Mouse (Mus musculus) hindlimb bud, embryonic 11.5 days (tissue): Measurements from ENCODE around the gene Hoxd11.

Experiments used
- DNase-seq: peaks from one replicate; pipeline ENCODE4 v3.0.0-alpha.2; 2012; ENCODE audit warnings: low read depth, low spot score; ENCODE audit errors: extremely low spot score

Gene Hoxd11

GRCm38 (mm10) chr2:74694066-74694465 lies 14.7 kb downstream of the Hoxd11 start:
- DNase-seq, result no peak

GRCm38 (mm10) chr2:74695383-74695782 lies 16.0 kb downstream of the Hoxd11 start:
- no peak for DNase-seq

- DNase-seq, result no peak
Observed at GRCm38 (mm10) chr2:74695813-74696430, 16.6 kb downstream of the Hoxd11 start.

GRCm38 (mm10) chr2:74696442-74697335 lies 17.3 kb downstream of the Hoxd11 start:
- no peak for DNase-seq

GRCm38 (mm10) chr2:74697567-74698121 lies 18.3 kb downstream of the Hoxd11 start, which contains the start of gene Hoxd9:
Gene Hoxd9, plus strand, starts transcription at chr2:74697727.
- no peak for DNase-seq

GRCm38 (mm10) chr2:74698201-74699052 lies 19.1 kb downstream of the Hoxd11 start:
- no peak for DNase-seq

- DNase-seq, result no peak
Observed at GRCm38 (mm10) chr2:74699053-74699430, 19.7 kb downstream of the Hoxd11 start.

- DNase-seq, result no peak
Observed at GRCm38 (mm10) chr2:74699664-74700545, 20.5 kb downstream of the Hoxd11 start.

- DNase-seq, result no peak
Observed at GRCm38 (mm10) chr2:74700546-74701112, 21.3 kb downstream of the Hoxd11 start.

GRCm38 (mm10) chr2:74701949-74702819 lies 22.8 kb downstream of the Hoxd11 start:
- DNase-seq, result no peak

- no peak for DNase-seq
Observed at GRCm38 (mm10) chr2:74702820-74703219, 23.5 kb downstream of the Hoxd11 start.

- DNase-seq, result no peak
Observed at GRCm38 (mm10) chr2:74703317-74703716, 24.0 kb downstream of the Hoxd11 start.

- DNase-seq, result no peak
Observed at GRCm38 (mm10) chr2:74703720-74704392, 24.5 kb downstream of the Hoxd11 start.

- DNase-seq, result no peak
Observed at GRCm38 (mm10) chr2:74704393-74704998, 25.1 kb downstream of the Hoxd11 start, which contains the start of gene Hoxd8. Gene Hoxd8, plus strand, starts transcription at chr2:74704615.

- no peak for DNase-seq
Observed at GRCm38 (mm10) chr2:74704999-74705466, 25.7 kb downstream of the Hoxd11 start.

GRCm38 (mm10) chr2:74705467-74706089 lies 26.2 kb downstream of the Hoxd11 start:
- DNase-seq, result no peak

GRCm38 (mm10) chr2:74706393-74706960 lies 27.1 kb downstream of the Hoxd11 start:
- no peak for DNase-seq
